22 mouse cellular contexts compared by ENCODE assay signal in the genomic region with DNA sequence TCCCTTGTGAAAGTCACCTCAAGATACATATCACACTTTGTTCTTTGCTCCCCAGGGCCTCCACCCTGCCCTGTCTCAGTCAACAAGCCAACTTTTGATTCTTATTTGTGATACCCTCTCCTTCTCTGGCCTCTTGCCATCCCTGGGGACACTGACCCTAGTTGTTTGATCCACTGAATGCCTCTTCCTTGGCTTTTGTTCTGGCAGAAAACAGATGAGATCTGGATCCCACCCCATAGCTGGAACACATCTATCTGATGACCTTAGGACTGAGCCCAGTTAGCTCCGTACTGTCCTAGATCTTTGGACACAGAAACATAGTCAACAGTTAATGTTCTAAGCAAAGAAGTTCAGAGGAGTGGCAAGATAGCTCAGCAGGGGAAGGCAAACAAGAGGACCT. TPM values are rescaled to one million over a fixed set of nuclear protein-coding genes. Genes with fewer than 3 reads are reported as not detected.
"Had no signal": no experiment of that assay in that cellular context is flagged by ENCODE, and none has a peak within 500 bp of the region (broad histone marks: within the 10 kb centered on the region; RNA-seq: fewer than 3 reads in every experiment).

No protein-coding gene starts in this region.

- ATAC-seq: intestine, embryonic 16.5 days; midbrain, embryonic 13.5 days; midbrain, embryonic 16.5 days had no signal

- H3K4me3 ChIP-seq: limb, embryonic 12.5 days; limb, embryonic 15.5 days; liver, embryonic 13.5 days; lung, embryonic 15.5 days; megakaryocyte, embryonic 14.5 days; midbrain, embryonic 10.5 days; midbrain, embryonic 13.5 days; myocyte; neural tube, embryonic 13.5 days; stomach, embryonic 15.5 days had no signal

- H3K27me3 ChIP-seq: limb, embryonic 12.5 days; limb, embryonic 15.5 days; liver, embryonic 13.5 days; lung, embryonic 15.5 days; midbrain, embryonic 13.5 days; stomach, embryonic 15.5 days had no signal

- H3K9ac ChIP-seq: limb, embryonic 12.5 days; limb, embryonic 15.5 days; liver, embryonic 13.5 days; lung, embryonic 15.5 days; midbrain, embryonic 13.5 days; neural tube, embryonic 13.5 days; stomach, embryonic 15.5 days had no signal

- H3K36me3 ChIP-seq: limb, embryonic 12.5 days; limb, embryonic 15.5 days; liver, embryonic 13.5 days; lung, embryonic 15.5 days; midbrain, embryonic 10.5 days; midbrain, embryonic 13.5 days; neural tube, embryonic 13.5 days; stomach, embryonic 15.5 days had no signal

- H3K4me1 ChIP-seq: limb, embryonic 12.5 days; limb, embryonic 15.5 days; liver, embryonic 13.5 days; lung, embryonic 15.5 days; midbrain, embryonic 10.5 days; midbrain, embryonic 13.5 days; neural tube, embryonic 13.5 days; stomach, embryonic 15.5 days had no signal

- H3K27ac ChIP-seq: limb, embryonic 12.5 days; limb, embryonic 15.5 days; liver, embryonic 13.5 days; lung, embryonic 15.5 days; midbrain, embryonic 10.5 days; midbrain, embryonic 13.5 days; neural tube, embryonic 13.5 days; stomach, embryonic 15.5 days had no signal

- DNase-seq: kidney, adult 18-20 months; kidney, adult 9 months; kidney, postnatal 14 days; kidney, postnatal 4 days; left cerebral cortex, postnatal 4 days; liver, embryonic 13.5 days; retina, postnatal 1 day; right cerebral cortex, postnatal 25 days; spleen, adult 18-20 months; thymus, postnatal 25 days had no signal

- H3K9me3 ChIP-seq: limb, embryonic 12.5 days; limb, embryonic 15.5 days; liver, embryonic 13.5 days; lung, embryonic 15.5 days; midbrain, embryonic 10.5 days; midbrain, embryonic 13.5 days; neural tube, embryonic 13.5 days; stomach, embryonic 15.5 days had no signal

- H3K4me2 ChIP-seq: limb, embryonic 12.5 days; limb, embryonic 15.5 days; liver, embryonic 13.5 days; lung, embryonic 15.5 days; midbrain, embryonic 13.5 days; neural tube, embryonic 13.5 days; stomach, embryonic 15.5 days had no signal

RNA-seq across cellular contexts. Expression of a gene that starts 49.4 kb away (rescaled TPM):
- total RNA-seq: monocyte, adult 5-6 weeks had no signal
